15 mouse cellular contexts compared by ENCODE assay signal in genomic region chr12:100305051-100305673, GRCm38 (mm10).
A peak's percentile ranks its signal among the peaks of the same experiment; 100 is the strongest.
DNase-seq lines count a peak whose midpoint lies in the region; ATAC-seq and TF ChIP-seq lines count a peak whose summit lies in the region.
"Had no signal": no experiment of that assay in that cellular context is flagged by ENCODE, and none has a peak within 500 bp of the region (broad histone marks: within the 10 kb centered on the region; RNA-seq: fewer than 3 reads in every experiment).

No protein-coding gene starts in this region.

- peaks cover 6% of the 10 kb centered on the region; the same call in 1 of the 2 replicates for H3K36me3 ChIP-seq in kidney, embryonic 14.5 days (ENCODE audit: control insufficient read depth, insufficient read depth, low read length)

- H3K4me3 ChIP-seq in gastrocnemius, adult 2 months: no peak overlapping the region
- H3K4me3 ChIP-seq in kidney, embryonic 14.5 days (ENCODE audit: low read length): no peak overlapping the region
- no peak overlapping the region for H3K4me3 ChIP-seq in brown adipose tissue, adult 24 weeks (ENCODE audit: insufficient read depth, low read depth, low read length)
- H3K4me3 ChIP-seq: heart, embryonic 15.5 days; limb, embryonic 15.5 days; lung, embryonic 15.5 days had no signal

- H3K9ac ChIP-seq in kidney, embryonic 14.5 days (ENCODE audit: low read depth, low read length): no peak overlapping the region
- H3K9ac ChIP-seq: heart, embryonic 15.5 days; limb, embryonic 15.5 days; lung, embryonic 15.5 days had no signal

- no peaks in the 10 kb centered on the region for H3K4me1 ChIP-seq in kidney, embryonic 14.5 days (ENCODE audit: control insufficient read depth, insufficient read depth, low read length)
- H3K4me1 ChIP-seq in brown adipose tissue, adult 24 weeks (ENCODE audit: control insufficient read depth, insufficient read depth, insufficient read length, low read length): peaks cover 21% of the 10 kb centered on the region

- no peaks in the 10 kb centered on the region for H3K9me3 ChIP-seq in kidney, embryonic 14.5 days (ENCODE audit: control insufficient read depth, low read length)
- H3K9me3 ChIP-seq: heart, embryonic 15.5 days; limb, embryonic 15.5 days; lung, embryonic 15.5 days had no signal

- no peaks in the 10 kb centered on the region for H3K27me3 ChIP-seq in kidney, embryonic 14.5 days (ENCODE audit: control insufficient read depth, insufficient read depth, low read length)
- H3K27me3 ChIP-seq: CH12.LX; heart, embryonic 15.5 days; limb, embryonic 15.5 days; lung, embryonic 15.5 days had no signal

- no peak for ATAC-seq in kidney, embryonic 14.5 days (ENCODE audit: low FRiP score, low TSS enrichment)

- no peak for TF ChIP-seq CTCF in gastrocnemius, adult 2 months (IDR thresholded peaks at IDR 0.05)

- intact Hi-C loops in gastrocnemius, adult 2 months (cut with DNase I): loop anchor here (5.0 kb wide), 1 partner anchor 103 kb away; no protein-coding TSS in a partner anchor

- no peak overlapping the region for H3K4me2 ChIP-seq in kidney, embryonic 14.5 days (replicated peaks; ENCODE audit: low read depth, low read length)
- H3K4me2 ChIP-seq: heart, embryonic 15.5 days; limb, embryonic 15.5 days; lung, embryonic 15.5 days had no signal

- DNase-seq in gastrocnemius, adult 2 months: no peak
- DNase-seq in gastrocnemius, postnatal 25 days: no peak
- DNase-seq in kidney, postnatal 36 days: peak; percentile 28 to 35
- DNase-seq in 3134 (ENCODE audit: extremely low read depth, insufficient read length, low spot score) (peak; percentile 45), MN1 (ENCODE audit: low spot score) (no peak)
- DNase-seq in testis, postnatal 14 days (ENCODE audit: low spot score): no peak
- DNase-seq: adrenal gland, adult 8-10 months; gastrocnemius, postnatal 10 days; retina, postnatal 1 day had no signal

- WGBS in kidney, embryonic 14.5 days: 78% methylated on average over 4 of the region's 4 CpGs

- H3K27ac ChIP-seq in gastrocnemius, adult 2 months: peak overlapping the region; percentile 73
- no peak overlapping the region for H3K27ac ChIP-seq in kidney, embryonic 14.5 days (ENCODE audit: low read depth, low read length)
- H3K27ac ChIP-seq in brown adipose tissue, adult 24 weeks (replicated peaks; ENCODE audit: low read depth, low read length): peak overlapping the region; percentile 55
- H3K27ac ChIP-seq: heart, embryonic 15.5 days; limb, embryonic 15.5 days; lung, embryonic 15.5 days had no signal

Comparison
In these comparisons a context has a peak if more than half of its experiments do, and no peak if none do; other contexts are left out.
1. DNase-seq: peak in kidney, postnatal 36 days (2 of 2) and 3134 (single experiment); none in gastrocnemius, adult 2 months (single experiment), gastrocnemius, postnatal 25 days (single experiment), MN1 (single experiment) and testis, postnatal 14 days (single experiment).